Mouse (Mus musculus) stomach, postnatal 0 days (tissue): ENCODE data around the gene Msi2.

Experiments used
- CTCF ChIP-seq: IDR thresholded peaks from 2 replicates; pipeline ENCODE4 v1.5.1; 2016; ENCODE audit warnings: antibody characterized with exemption, low read depth, mild to moderate bottlenecking, moderate library complexity
- EP300 ChIP-seq: optimal IDR thresholded peaks from 2 replicates; pipeline ENCODE3; 2016; ENCODE audit warnings: antibody characterized with exemption

- TF ChIP-seq CTCF (no peak), EP300 (no peak)
Observed at GRCm38 (mm10) chr11:88621789-88622188, 96.5 kb downstream of the Msi2 start.
